Mouse (Mus musculus) myocyte (in vitro differentiated cells): ENCODE measurements around the gene Cnih2.

ENCODE experiments used
- MAX ChIP-seq: IDR thresholded peaks from one replicate; pipeline ENCODE4 v1.6.1; 2011; ENCODE audit warnings: low read depth, mild to moderate bottlenecking, control low read depth
- MYOG ChIP-seq, 3 experiments: IDR thresholded peaks; one replicate each; pipeline ENCODE4 v1.6.1; 2011; ENCODE audit warnings: control low read depth in 2 of 3, low read depth in 2 of 3, mild to moderate bottlenecking in 2 of 3; ENCODE audit not compliant: insufficient read length in 2 of 3, control insufficient read depth in 1 of 3, insufficient read depth in 1 of 3
- POLR2A ChIP-seq: IDR thresholded peaks from one replicate; pipeline ENCODE4 v1.6.1; 2011; ENCODE audit warnings: low read depth, mild to moderate bottlenecking, control low read depth, moderate library complexity; ENCODE audit not compliant: insufficient read length
- POLR2AphosphoS2 ChIP-seq: IDR thresholded peaks from one replicate; pipeline ENCODE4 v1.6.1; 2011; ENCODE audit warnings: low read depth, control low read depth; ENCODE audit not compliant: insufficient read length
- REST ChIP-seq: IDR thresholded peaks from one replicate; pipeline ENCODE4 v1.6.1; 2011; ENCODE audit warnings: mild to moderate bottlenecking, control low read depth, moderate library complexity; ENCODE audit not compliant: insufficient read depth, insufficient read length
- TCF12 ChIP-seq: IDR thresholded peaks from one replicate; pipeline ENCODE4 v1.6.1; 2011; ENCODE audit warnings: mild to moderate bottlenecking, control low read depth; ENCODE audit not compliant: poor library complexity, insufficient read depth, severe bottlenecking

- TF ChIP-seq POLR2A: no peak
- no peak for TF ChIP-seq MYOG (IDR thresholded peaks at IDR 0.05; ENCODE audit: control insufficient read depth in 1 of 3, insufficient read depth in 1 of 3, insufficient read length in 2 of 3, low read depth in 2 of 3)
- TF ChIP-seq POLR2AphosphoS2: no peak
- no peak for TF ChIP-seq REST
- TF ChIP-seq MAX: no peak
- TF ChIP-seq TCF12: no peak
Observed at GRCm38 (mm10) chr19:5045531-5045930, 52.8 kb downstream of the Cnih2 start.
